Mouse (Mus musculus) left cerebral cortex, postnatal 14 days (tissue): Measurements from ENCODE around the gene Ppp1r32. TPM values are rescaled to one million over a fixed set of nuclear protein-coding genes. Genes with fewer than 3 reads are reported as not detected.
A peak's percentile ranks its signal among the peaks of the same experiment; 100 is the strongest.

Source experiments
- DNase-seq, 2 experiments: peaks; one replicate each; pipeline ENCODE4 v3.0.0; 2021 to 2022; ENCODE audit warnings: low spot score in 2 of 2, mixed read lengths in 1 of 2
- intact Hi-C: fragments of 180-260 bp; cut with DNase I; formaldehyde crosslinking; loops from one replicate; pipeline ENCODE4 v1.15.1; 2025
- total RNA-seq, 2 experiments: library from RNA; stranded (reverse); gene quantifications; 2 replicates each; pipeline ENCODE4 v1.2.3; 2021

Ppp1r32 gene
- total RNA-seq, 2 experiments from 2014 or later, result 0.89 to 1.0 TPM

DNA sequence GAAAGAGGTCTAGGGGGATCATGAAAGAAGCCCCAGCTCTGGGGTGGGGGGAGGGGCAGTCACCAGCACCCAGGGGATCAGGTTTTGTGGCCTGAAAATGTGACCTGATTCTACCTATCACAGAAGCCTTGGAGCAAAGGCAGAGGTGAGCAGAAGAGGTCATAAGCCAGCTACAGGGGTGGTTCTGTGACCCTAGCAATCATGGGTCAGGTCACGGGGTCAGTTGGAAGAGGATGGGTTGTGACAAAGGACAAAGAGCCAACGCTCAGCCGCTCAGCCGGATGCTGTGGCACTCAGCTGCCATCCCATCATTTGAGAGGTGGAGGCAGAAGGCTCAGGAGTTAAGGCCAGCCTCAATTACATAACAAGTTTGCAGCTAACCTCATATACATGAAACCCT is 18.3 kb downstream of the Ppp1r32 start:
- intact Hi-C loops, result no loop called here
- no peak for DNase-seq

- DNase-seq, result no peak
- intact Hi-C loops, result no loop called here
These were observed 21.1 kb downstream of the Ppp1r32 start for GRCm38 (mm10) chr19:10461584-10461983.

DNA sequence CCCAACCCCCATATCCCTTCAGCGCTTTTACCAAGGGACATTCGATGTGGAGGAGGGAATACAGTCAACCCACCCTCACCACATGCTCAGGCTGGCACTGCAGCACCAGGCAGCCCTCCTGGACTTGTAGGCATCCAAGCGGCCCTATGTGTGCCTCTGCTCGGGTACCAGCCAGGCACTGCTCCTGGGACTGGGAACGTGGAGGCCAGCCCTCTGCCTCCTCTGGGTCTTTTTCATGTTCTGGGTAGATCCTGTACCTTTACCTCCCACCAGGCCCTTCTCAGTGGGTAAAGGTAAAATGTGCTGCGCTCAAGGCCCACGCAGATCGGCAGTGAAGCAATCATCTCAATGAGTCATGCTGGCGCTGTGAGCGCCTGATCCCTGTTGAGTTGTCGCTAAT is 22.8 kb downstream of the Ppp1r32 start:
- no peak for DNase-seq
- intact Hi-C loops, result no loop called here

- intact Hi-C loops, result no loop called here
- DNase-seq, result peak; percentile 58 to 64
These were observed 24.6 kb downstream of the Ppp1r32 start for GRCm38 (mm10) chr19:10458096-10458495.

GRCm38 (mm10) chr19:10457484-10457800 is 25.3 kb downstream of the Ppp1r32 start:
- DNase-seq, result peak; percentile 55 to 68
- intact Hi-C loops, result no loop called here

GRCm38 (mm10) chr19:10456752-10457483 is 25.8 kb downstream of the Ppp1r32 start, which contains the start of gene Lrrc10b:
Gene Lrrc10b (minus strand): TSS chr19:10457473.
- intact Hi-C loops, result no loop called here
- DNase-seq, result peak; percentile 81 to 88

- DNase-seq, result no peak
- intact Hi-C loops, result no loop called here
These were observed 27.3 kb downstream of the Ppp1r32 start for GRCm38 (mm10) chr19:10455437-10455806.

DNA sequence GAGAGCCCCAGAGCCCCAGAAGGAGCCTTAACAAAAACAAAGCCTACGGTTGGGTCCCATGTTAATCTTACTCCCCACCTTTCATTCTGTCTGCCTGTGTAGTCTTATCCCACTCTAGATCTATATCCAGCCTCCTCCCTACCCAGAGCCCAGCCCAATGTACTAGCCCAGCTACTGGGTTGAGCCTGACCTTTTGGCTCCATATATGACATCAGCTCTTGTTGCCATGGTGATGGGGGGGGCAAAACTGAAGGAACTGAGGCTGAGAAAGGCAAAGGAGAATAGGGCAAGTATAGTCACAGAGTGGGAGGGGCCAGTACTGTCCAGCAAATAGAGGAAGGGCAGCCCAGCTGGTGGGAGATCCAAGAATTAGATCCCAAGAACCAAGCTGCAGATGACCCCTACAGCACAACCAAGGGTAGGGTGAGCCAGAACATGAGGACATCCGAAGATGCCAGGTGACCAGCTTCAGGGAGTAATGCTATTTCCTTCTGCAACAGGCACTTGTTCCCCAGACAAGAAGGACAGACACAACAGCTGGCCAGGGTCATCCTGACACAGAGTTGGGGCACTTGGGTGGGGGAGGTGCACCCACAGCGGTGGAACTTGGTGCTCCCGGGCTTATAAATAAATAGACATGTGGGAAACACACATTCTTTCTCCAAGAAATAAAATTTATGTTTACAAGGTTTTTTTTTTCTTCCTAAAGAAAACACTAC is 27.9 kb downstream of the Ppp1r32 start:
- intact Hi-C loops, result no loop called here
- DNase-seq, result no peak

- DNase-seq, result peak; percentile 88 to 91
- intact Hi-C loops, result loop anchor here (1.0 kb wide), 1 partner anchor 37 kb away; no protein-coding TSS in a partner anchor
These were observed 33.0 kb downstream of the Ppp1r32 start for GRCm38 (mm10) chr19:10449708-10450107.

DNA sequence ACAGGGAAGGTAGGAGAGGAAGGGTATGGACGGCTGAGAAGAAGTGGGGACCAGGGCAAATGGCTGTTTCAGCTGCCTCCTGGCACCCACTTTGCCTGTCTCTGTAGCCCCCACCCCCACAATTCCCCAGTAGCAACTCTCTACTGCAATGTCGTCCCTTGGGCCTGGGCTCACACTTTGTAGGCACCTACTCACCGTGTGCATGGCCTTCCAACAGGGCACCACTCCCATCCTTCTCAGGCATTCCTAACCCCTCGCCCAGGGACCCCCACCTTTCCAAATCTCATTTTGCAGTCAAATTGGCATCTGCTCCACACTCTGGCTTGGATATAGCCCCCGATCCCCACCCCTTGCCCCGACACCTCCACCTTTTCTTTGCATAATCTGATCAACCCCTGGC is 33.5 kb downstream of the Ppp1r32 start:
- DNase-seq, result no peak

DNA sequence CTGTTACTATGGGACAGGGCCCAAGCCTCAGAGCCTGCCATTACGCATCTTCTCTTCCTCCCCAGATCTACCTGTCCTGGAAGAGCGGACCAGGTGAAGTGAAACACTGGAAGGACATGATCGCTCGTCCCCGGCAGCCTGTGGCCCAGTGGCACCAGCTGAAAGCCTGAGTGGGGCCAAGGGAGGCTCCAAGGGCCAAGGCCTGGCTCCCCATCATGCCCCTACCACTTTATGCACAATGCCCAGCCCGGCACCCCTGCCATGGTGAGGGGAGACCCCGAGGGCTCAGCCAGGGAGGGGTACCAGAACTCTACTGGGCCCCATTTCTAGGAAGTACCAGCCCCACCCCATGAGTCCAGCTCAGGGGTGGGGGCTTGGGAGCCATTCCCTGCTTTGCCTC is 34.5 kb downstream of the Ppp1r32 start:
- DNase-seq, result no peak
- intact Hi-C loops, result no loop called here

More for the DNA sequence above, 33.5 kb downstream of the Ppp1r32 start:
- intact Hi-C loops, result loop anchor here (1.0 kb wide), 1 partner anchor 37 kb away; no protein-coding TSS in a partner anchor

DNA sequence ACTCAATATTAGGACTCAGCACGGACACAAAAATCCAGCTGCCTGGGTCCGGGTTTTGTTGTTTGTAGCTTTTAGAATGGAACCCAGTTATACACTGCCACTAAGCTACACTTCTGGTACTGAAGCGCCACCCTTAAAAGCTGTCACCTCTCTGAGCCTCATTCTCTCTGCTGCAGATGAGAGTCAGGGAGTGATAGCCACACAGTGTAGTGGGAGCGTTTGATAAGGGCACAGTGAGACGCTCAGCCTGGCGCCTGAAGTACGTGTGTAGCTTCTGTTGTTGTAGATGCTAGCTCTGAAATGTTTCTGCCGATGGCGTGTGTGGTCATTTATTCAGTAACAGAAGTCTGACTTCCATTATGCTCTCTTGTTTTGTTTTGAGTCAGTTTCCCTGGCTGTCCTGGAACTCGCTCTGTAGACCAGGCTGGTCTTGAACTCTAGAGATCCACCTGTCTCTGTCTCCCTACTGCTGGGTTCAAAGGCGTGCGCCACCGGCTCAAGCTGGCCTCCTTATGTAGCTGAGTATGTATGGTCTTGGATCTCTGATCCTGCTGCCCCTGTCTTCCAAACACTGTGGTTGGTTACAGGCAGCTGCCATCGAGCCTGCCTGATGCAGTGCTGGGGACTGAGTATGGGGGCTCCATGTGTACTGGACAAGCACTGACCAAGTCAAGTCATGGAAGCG is 37.9 kb downstream of the Ppp1r32 start:
- intact Hi-C loops, result no loop called here
- no peak for DNase-seq

DNA sequence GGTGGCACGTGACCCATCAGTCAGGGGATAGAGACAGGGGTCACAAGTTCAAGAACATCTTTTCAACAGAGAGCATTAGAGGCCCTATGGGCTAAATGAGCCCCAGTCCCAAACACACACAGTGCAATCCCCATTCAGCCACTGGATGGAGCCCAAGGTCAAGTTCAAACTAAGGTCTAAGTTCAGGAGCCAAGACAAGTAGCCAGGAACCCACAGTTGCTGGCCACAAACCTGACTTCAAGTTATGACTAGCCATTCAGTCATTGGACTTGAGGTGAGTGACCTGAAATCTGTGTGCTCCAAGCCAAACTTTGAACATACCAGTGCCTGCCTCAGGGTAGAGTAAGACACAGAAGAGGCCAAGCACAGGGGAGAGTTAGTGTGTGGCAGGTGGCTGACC is 45.2 kb downstream of the Ppp1r32 start:
- no peak for DNase-seq
- intact Hi-C loops, result loop anchor here (5.0 kb wide), 1 partner anchor 175 kb away; no protein-coding TSS in a partner anchor

- intact Hi-C loops, result loop anchor here (1.0 to 5.0 kb wide), 2 partner anchors 103 to 174 kb away; no protein-coding TSS in a partner anchor
These were observed 46.0 kb downstream of the Ppp1r32 start for GRCm38 (mm10) chr19:10436726-10437125.

DNA sequence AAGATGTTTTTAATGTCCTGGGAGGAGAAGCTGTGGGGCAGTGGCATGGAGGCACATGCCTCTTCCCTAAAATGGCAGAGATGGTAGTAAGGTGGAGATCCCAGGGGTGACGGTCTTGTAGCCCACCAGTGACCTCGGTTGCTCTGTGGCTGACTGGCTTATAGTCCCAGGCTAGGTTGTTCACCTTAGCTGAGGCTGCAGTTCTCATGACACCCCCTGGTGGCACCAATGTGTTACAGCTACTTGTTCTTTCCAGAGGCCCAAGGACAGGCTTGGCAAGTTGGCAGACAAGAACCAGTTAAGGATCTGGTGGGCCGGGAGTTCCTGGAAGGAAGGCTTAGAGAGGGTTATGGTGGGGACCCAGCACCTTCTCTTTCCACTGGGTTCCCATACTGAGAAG is 46.8 kb downstream of the Ppp1r32 start:
- DNase-seq, result peak; percentile 80 to 81
- intact Hi-C loops, result loop anchor here (1.0 to 5.0 kb wide), 2 partner anchors 103 to 174 kb away; no protein-coding TSS in a partner anchor

More at GRCm38 (mm10) chr19:10436726-10437125, 46.0 kb downstream of the Ppp1r32 start:
- no peak for DNase-seq

DNA sequence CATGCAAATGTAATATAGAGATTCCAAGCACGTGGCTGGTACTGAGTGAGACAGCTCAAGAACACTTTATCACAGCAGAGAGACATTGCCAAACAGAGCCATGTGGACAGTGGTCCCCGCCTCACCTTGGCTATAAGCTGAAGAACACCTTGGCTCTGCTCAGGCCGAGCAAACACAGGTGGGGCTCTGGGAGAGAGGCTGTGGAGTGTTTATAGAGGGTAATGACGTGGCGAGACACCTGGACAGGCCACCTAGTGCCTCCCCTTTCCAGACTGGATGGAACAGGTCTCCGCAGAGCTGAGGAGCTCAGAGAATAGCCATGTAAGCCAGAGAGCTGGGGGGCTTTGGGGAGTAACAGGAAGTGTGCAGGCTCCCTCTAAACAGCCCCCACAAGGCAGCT is 47.8 kb downstream of the Ppp1r32 start:
- peak in 1 of 2 experiments; percentile 50 for DNase-seq
- intact Hi-C loops, result loop anchor here (5.0 kb wide), 2 partner anchors 43 to 173 kb away; no protein-coding TSS in a partner anchor

- DNase-seq, result peak; percentile 45 to 89
- intact Hi-C loops, result loop anchor here (5.0 kb wide), 1 partner anchor 42 kb away; no protein-coding TSS in a partner anchor
These were observed 48.7 kb downstream of the Ppp1r32 start for GRCm38 (mm10) chr19:10433879-10434540.

- no peak for DNase-seq
- intact Hi-C loops, result loop anchor here (5.0 kb wide), 1 partner anchor 41 kb away; no protein-coding TSS in a partner anchor
These were observed 49.5 kb downstream of the Ppp1r32 start for GRCm38 (mm10) chr19:10433225-10433624.

GRCm38 (mm10) chr19:10431841-10432240 is 50.9 kb downstream of the Ppp1r32 start:
- DNase-seq, result no peak
- intact Hi-C loops, result loop anchor here (5.0 kb wide), 1 partner anchor 40 kb away; no protein-coding TSS in a partner anchor
